Mouse (Mus musculus) lung, postnatal 0 days (tissue): ENCODE measurements around the gene Rapgef6.

Experiments used
- CTCF ChIP-seq: IDR thresholded peaks from 2 replicates; pipeline ENCODE4 v1.5.1; 2016; ENCODE audit warnings: antibody characterized with exemption, mild to moderate bottlenecking
- EP300 ChIP-seq: IDR thresholded peaks from 2 replicates; pipeline ENCODE4 v1.6.1; 2016; ENCODE audit warnings: antibody characterized with exemption, mild to moderate bottlenecking, control low read depth

DNA sequence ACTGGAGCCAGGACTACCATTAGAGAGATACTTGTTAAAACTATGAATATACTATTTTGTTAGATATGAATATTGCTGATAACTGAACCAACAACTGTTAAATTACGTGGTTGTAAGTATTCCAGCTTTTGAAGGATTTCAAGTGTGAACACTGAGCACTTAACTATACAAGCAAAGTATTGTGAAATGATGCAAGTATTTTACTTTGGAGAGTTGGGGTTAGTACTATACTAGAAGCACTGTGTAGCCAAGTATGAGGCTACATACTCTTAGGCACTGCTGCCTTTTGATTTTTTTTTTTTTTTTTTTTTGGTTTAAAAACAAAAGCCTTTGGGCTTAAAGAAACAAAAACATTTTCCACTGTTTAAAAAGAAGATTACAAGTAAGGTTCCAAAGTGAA lies 91.9 kb downstream of the Rapgef6 start:
- TF ChIP-seq CTCF: no peak
- 0 out of 2 replicates have a peak, but pooled peaks have one; percentile 42 for TF ChIP-seq EP300
